Mouse (Mus musculus): ENCODE measurements around the gene Dgke.
"Not testable (repeated sequence)": the region's sequence is repeated elsewhere in the genome, so short reads cannot be mapped to it uniquely, and the experiment has no call there.

DNA sequence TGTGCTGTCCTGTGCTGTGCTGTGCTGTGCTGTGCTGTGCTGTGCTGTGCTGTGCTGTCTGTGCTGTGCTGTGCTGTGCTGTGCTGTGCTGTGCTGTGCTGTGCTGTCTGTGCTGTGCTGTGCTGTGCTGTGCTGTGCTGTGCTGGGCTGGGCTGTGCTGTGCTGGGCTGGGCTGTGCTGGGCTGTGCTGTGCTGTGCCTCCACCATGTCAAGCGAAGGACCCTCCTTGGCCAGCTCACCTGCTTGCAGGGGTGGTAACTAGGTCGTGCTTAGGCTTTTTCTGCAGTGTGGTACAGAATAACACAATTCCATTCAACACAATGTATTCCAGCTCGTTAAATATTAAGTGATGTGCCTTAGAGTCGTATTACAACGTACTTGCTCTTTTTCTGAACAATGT, 15.3 kb upstream of the Dgke start:
- not testable (repeated sequence) for TF ChIP-seq CTCF (IDR thresholded peaks at IDR 0.05; ENCODE audit: low read depth, low read length); POLR2A (IDR thresholded peaks at IDR 0.05; ENCODE audit: borderline replicate concordance, low read depth, low read length)

Data from bone marrow macrophage, adult 2 months (primary cell).